Mouse (Mus musculus): ENCODE results near the gene Epha3.

DNA sequence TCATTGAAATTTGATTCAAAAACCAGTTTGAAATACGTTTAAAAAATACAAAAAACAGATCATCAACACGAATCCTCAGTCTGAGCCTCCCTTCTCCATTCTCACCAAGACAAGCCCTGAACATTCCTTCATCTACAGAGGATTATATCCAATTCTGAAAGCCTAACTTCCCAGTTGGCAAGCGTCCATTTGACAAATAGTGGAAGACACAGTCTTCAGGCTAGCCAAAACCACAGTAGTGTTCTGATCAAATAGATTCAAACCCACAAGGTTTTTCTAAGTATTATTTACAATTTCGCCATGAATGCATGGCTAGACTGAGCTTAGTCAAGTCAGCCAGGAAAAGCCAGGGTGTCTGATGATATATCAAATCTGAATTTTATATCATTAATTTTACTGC, 179.8 kb downstream of the Epha3 start:
- TF ChIP-seq CTCF (IDR thresholded peaks at IDR 0.05; ENCODE audit: control insufficient read depth, insufficient read depth, insufficient replicate concordance, low read depth, low read length) (no peak), POLR2A (IDR thresholded peaks at IDR 0.05; ENCODE audit: control insufficient read depth, low read depth, low read length) (no peak)

Data from testis, adult 2 months (tissue).